Mouse (Mus musculus): Measurements from ENCODE around the gene Vmn1r59.
"Not testable (repeated sequence)": the region's sequence is repeated elsewhere in the genome, so short reads cannot be mapped to it uniquely, and the experiment has no call there.

Vmn1r59 gene

DNA sequence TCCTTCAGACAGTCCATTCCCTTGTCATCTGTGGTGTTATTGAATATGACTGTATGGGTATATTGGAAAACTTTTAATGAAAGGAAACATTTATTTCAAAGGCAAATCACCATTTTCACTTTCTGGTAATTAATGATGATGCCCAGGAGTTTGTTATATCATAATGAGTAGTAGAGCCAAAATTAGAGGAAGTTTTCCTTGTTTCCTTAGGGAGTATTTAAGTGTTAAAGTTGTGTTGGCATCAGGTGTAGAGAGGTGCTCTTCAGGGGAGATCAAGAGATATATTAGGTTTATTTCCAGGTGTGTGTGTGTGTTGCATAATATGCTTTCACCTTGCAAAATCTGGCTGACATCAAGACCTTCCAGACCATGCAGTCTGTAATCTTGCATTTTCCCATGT, at the start of gene Vmn1r59:
Vmn1r59 (minus strand) TSS at position 101 of the 400 bp plus-strand sequence.
- no peak for DNase-seq (ENCODE audit: low read depth, low spot score)

- not testable (repeated sequence) for DNase-seq (ENCODE audit: low read depth, low spot score)
Observed at GRCm38 (mm10) chr7:5493856-5494255, 37.3 kb upstream of the Vmn1r59 start, which contains the start of gene Vmn2r28. Vmn2r28 (minus strand) TSS chr7:5493956.

- DNase-seq (ENCODE audit: low read depth, low spot score) = not testable (repeated sequence)
Observed at GRCm38 (mm10) chr7:5454011-5454410, 2.6 kb downstream of the Vmn1r59 start.

GRCm38 (mm10) chr7:5448627-5449026, 7.9 kb downstream of the Vmn1r59 start:
- no peak for DNase-seq (ENCODE audit: low read depth, low spot score)

DNA sequence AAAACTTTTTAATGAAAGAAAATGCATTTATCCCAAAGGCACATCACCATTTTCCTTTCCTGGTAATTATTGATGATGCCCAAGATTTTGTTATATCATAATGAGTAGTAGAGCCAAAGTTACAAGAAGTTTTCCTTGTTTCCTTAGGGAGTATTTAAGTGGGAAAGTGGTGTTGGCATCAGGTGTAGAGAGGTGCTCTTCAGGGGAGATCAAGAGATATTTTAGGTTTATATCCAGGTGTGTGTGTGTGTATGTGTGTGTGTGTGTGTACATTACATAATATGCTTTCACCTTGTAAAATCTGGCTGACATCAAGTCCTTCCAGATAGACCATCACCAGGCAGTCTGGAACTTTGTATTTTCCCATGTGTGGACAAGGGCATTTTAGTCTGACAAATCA, 43.3 kb downstream of the Vmn1r59 start, which contains the start of gene Vmn1r58:
Vmn1r58 (minus strand) TSS at position 101 of the 400 bp plus-strand sequence.
- DNase-seq (ENCODE audit: low read depth, low spot score) = not testable (repeated sequence)

DNA sequence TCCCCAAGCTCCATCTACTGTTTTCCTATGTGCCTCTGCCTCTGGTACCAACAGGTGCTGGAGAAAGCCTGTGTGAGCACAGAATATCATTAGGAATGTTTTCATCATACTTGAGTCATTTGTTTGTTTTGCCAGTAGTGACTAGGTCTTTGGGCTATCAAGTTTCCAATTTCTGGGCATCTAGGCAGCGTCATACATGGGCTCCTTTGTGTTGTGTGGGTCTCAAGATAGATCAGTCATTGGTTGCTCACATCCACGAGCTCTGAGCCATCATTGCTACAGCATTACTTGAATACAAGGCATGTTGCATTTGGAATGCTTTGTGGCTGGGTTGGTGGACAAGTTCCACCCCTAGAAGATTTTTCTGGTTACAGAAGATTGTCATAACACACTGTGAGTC, 50.4 kb downstream of the Vmn1r59 start:
- DNase-seq (ENCODE audit: low read depth, low spot score) = no peak

Data from c-Kit-negative CD71-positive TER-119-positive erythroid progenitor cells, embryonic 14.5 days (primary cell).